Mouse (Mus musculus): Measurements from ENCODE around the gene Gm17364. TPM values are rescaled to one million over a fixed set of nuclear protein-coding genes. Genes with fewer than 3 reads are reported as not detected.
"Not testable (repeated sequence)": the region's sequence is repeated elsewhere in the genome, so short reads cannot be mapped to it uniquely, and the experiment has no call there.

Gm17364 gene
- polyA plus RNA-seq, 1 experiment from 2014 or later: not detected

GRCm38 (mm10) chr13:41251232-41251631 lies 22.5 kb downstream of the Gm17364 start:
- not testable (repeated sequence) for H3K9me3 ChIP-seq (replicated peaks); H3K27me3 ChIP-seq (replicated peaks); H3K36me3 ChIP-seq; H3K9ac ChIP-seq; ATAC-seq
- H3K4me1 ChIP-seq: peaks cover 31% of the 10 kb centered on the region
- 0 out of 2 replicates have a peak overlapping the region, but pooled peaks have one; percentile 27 for H3K27ac ChIP-seq
- WGBS (ENCODE audit: insufficient replicate concordance): 82% methylated on average over 5 of the region's 5 CpGs
- peak overlapping the region; percentile 83; the same call in 1 of the 2 replicates for H3K4me3 ChIP-seq
- H3K4me2 ChIP-seq: peak overlapping the region; percentile 92

GRCm38 (mm10) chr13:41250318-41250981 lies 23.3 kb downstream of the Gm17364 start:
- peak overlapping the region; percentile 83 for H3K4me3 ChIP-seq
- peak overlapping the region; percentile 89 for H3K27ac ChIP-seq
- WGBS (ENCODE audit: insufficient replicate concordance): 0% methylated on average over 27 of the region's 27 CpGs
- no peaks in the 10 kb centered on the region for H3K9me3 ChIP-seq (replicated peaks)
- peak overlapping the region; percentile 92 for H3K4me2 ChIP-seq
- peaks cover 31% of the 10 kb centered on the region for H3K4me1 ChIP-seq
- H3K9ac ChIP-seq: peak overlapping the region; percentile 90
- no peaks in the 10 kb centered on the region for H3K36me3 ChIP-seq
- ATAC-seq: no peak
- no peaks in the 10 kb centered on the region for H3K27me3 ChIP-seq (replicated peaks)

- H3K4me3 ChIP-seq: peak within 1 kb of the TSS; percentile 83
- H3K27me3 ChIP-seq (replicated peaks): no peaks in the 10 kb centered on the region
- no peaks in the 10 kb centered on the region for H3K36me3 ChIP-seq
- peak within 1 kb of the TSS; percentile 92 for H3K4me2 ChIP-seq
- no peaks in the 10 kb centered on the region for H3K9me3 ChIP-seq (replicated peaks)
- peaks cover 31% of the 10 kb centered on the region for H3K4me1 ChIP-seq
- WGBS (ENCODE audit: insufficient replicate concordance): under 1% methylated on average over 50 of the region's 78 CpGs
- peak within 1 kb of the TSS; percentile 89 for H3K27ac ChIP-seq
- H3K9ac ChIP-seq: peak within 1 kb of the TSS; percentile 90
- ATAC-seq: peak; percentile 97
Observed at GRCm38 (mm10) chr13:41249538-41250317, 24.0 kb downstream of the Gm17364 start, which contains the start of gene Smim13. Gene Smim13, plus strand, starts transcription at chr13:41249844.

GRCm38 (mm10) chr13:41248751-41249520 lies 24.8 kb downstream of the Gm17364 start:
- ATAC-seq: peak; percentile 56
- no peaks in the 10 kb centered on the region for H3K27me3 ChIP-seq (replicated peaks)
- 39% methylated on average over 12 of the region's 12 CpGs for WGBS (ENCODE audit: insufficient replicate concordance)
- H3K9me3 ChIP-seq (replicated peaks): no peaks in the 10 kb centered on the region
- H3K9ac ChIP-seq: peak overlapping the region; percentile 66
- H3K4me3 ChIP-seq: peak overlapping the region; percentile 83
- H3K27ac ChIP-seq: peak overlapping the region; percentile 89
- no peaks in the 10 kb centered on the region for H3K36me3 ChIP-seq
- peaks cover 31% of the 10 kb centered on the region for H3K4me1 ChIP-seq
- peak overlapping the region; percentile 92 for H3K4me2 ChIP-seq

- no peak overlapping the region for H3K4me2 ChIP-seq
- no peak overlapping the region for H3K9ac ChIP-seq
- ATAC-seq: no peak
- no peaks in the 10 kb centered on the region for H3K9me3 ChIP-seq (replicated peaks)
- H3K27ac ChIP-seq: no peak overlapping the region
- H3K27me3 ChIP-seq (replicated peaks): peaks cover 1% of the 10 kb centered on the region; the same call in 1 of the 2 replicates
- H3K4me1 ChIP-seq: peaks cover 13% of the 10 kb centered on the region
- H3K36me3 ChIP-seq: no peaks in the 10 kb centered on the region
- WGBS (ENCODE audit: insufficient replicate concordance): 42% methylated on average over 6 of the region's 6 CpGs
- H3K4me3 ChIP-seq: no peak overlapping the region
Observed at GRCm38 (mm10) chr13:41244306-41244830, 29.4 kb downstream of the Gm17364 start.

GRCm38 (mm10) chr13:41241557-41241956 lies 32.2 kb downstream of the Gm17364 start:
- 35% methylated on average over 2 of the region's 2 CpGs for WGBS (ENCODE audit: insufficient replicate concordance)
- Histone ChIP-seq H3K9me3 (replicated peaks) (no peaks in the 10 kb centered on the region), H3K4me2 (no peak overlapping the region), H3K4me3 (no peak overlapping the region), H3K27me3 (replicated peaks) (peaks cover 3% of the 10 kb centered on the region; the same call in 1 of the 2 replicates), H3K27ac (no peak overlapping the region), H3K4me1 (no peaks in the 10 kb centered on the region), H3K36me3 (no peaks in the 10 kb centered on the region), H3K9ac (no peak overlapping the region)
- no peak for ATAC-seq

- Histone ChIP-seq H3K27me3 (replicated peaks) (peaks cover 7% of the 10 kb centered on the region; the same call in 1 of the 2 replicates), H3K27ac (no peak overlapping the region), H3K4me2 (no peak overlapping the region), H3K4me1 (no peaks in the 10 kb centered on the region), H3K4me3 (no peak overlapping the region), H3K9me3 (replicated peaks) (no peaks in the 10 kb centered on the region), H3K9ac (no peak overlapping the region), H3K36me3 (no peaks in the 10 kb centered on the region)
- ATAC-seq: no peak
- WGBS (ENCODE audit: insufficient replicate concordance): 4% methylated on average over 5 of the region's 5 CpGs
Observed at GRCm38 (mm10) chr13:41238805-41239130, 35.0 kb downstream of the Gm17364 start.

- H3K4me1 ChIP-seq: no peaks in the 10 kb centered on the region
- peak; percentile 54 for ATAC-seq
- peak overlapping the region; percentile 16 for H3K4me2 ChIP-seq
- no peak overlapping the region for H3K27ac ChIP-seq
- H3K9me3 ChIP-seq (replicated peaks): no peaks in the 10 kb centered on the region
- no peaks in the 10 kb centered on the region for H3K36me3 ChIP-seq
- H3K9ac ChIP-seq: no peak overlapping the region
- H3K27me3 ChIP-seq (replicated peaks): peaks cover 7% of the 10 kb centered on the region; the same call in 1 of the 2 replicates
- WGBS (ENCODE audit: insufficient replicate concordance): 60% methylated on average over 10 of the region's 10 CpGs
- no peak overlapping the region for H3K4me3 ChIP-seq
Observed at GRCm38 (mm10) chr13:41238035-41238804, 35.6 kb downstream of the Gm17364 start.

- H3K4me3 ChIP-seq: peak overlapping the region; percentile 30
- no peaks in the 10 kb centered on the region for H3K4me1 ChIP-seq
- H3K9ac ChIP-seq: peak overlapping the region; percentile 32; the same call in 1 of the 2 replicates
- peak; percentile 50 for ATAC-seq
- no peaks in the 10 kb centered on the region for H3K36me3 ChIP-seq
- H3K9me3 ChIP-seq (replicated peaks): no peaks in the 10 kb centered on the region
- H3K27me3 ChIP-seq (replicated peaks): peaks cover 7% of the 10 kb centered on the region; the same call in 1 of the 2 replicates
- WGBS (ENCODE audit: insufficient replicate concordance): 60% methylated on average over 13 of the region's 13 CpGs
- H3K4me2 ChIP-seq: peak overlapping the region; percentile 16
- peak overlapping the region; percentile 59 for H3K27ac ChIP-seq
Observed at GRCm38 (mm10) chr13:41235845-41236741, 37.7 kb downstream of the Gm17364 start.

- Histone ChIP-seq H3K4me2 (no peak overlapping the region), H3K9ac (no peak overlapping the region), H3K27ac (no peak overlapping the region), H3K27me3 (replicated peaks) (peaks cover 7% of the 10 kb centered on the region; the same call in 1 of the 2 replicates), H3K4me3 (no peak overlapping the region), H3K9me3 (replicated peaks) (no peaks in the 10 kb centered on the region), H3K4me1 (no peaks in the 10 kb centered on the region), H3K36me3 (no peaks in the 10 kb centered on the region)
- ATAC-seq: no peak
- WGBS (ENCODE audit: insufficient replicate concordance): 77% methylated on average over 6 of the region's 6 CpGs
Observed at GRCm38 (mm10) chr13:41235181-41235580, 38.6 kb downstream of the Gm17364 start.

Data from liver, embryonic 12.5 days (tissue).